8 mouse cellular contexts compared by ENCODE assay signal in genomic region chr8:70309311-70309710, GRCm38 (mm10). TPM values are rescaled to one million over a fixed set of nuclear protein-coding genes. Genes with fewer than 3 reads are reported as not detected.
DNase-seq lines count a peak whose midpoint lies in the region; ATAC-seq and TF ChIP-seq lines count a peak whose summit lies in the region.
"Had no signal": no experiment of that assay in that cellular context is flagged by ENCODE, and none has a peak within 500 bp of the region (broad histone marks: within the 10 kb centered on the region; RNA-seq: fewer than 3 reads in every experiment).

No protein-coding gene starts in this region.

- no peaks in the 10 kb centered on the region for H3K79me3 ChIP-seq in C2C12 (ENCODE audit: low read depth)

- no peak for DNase-seq in layer of hippocampus, adult 2 months (ENCODE audit: low spot score in 2 of 2)
- no peak for DNase-seq in layer of hippocampus, postnatal 14 days (ENCODE audit: low spot score in 2 of 2)
- peak; percentile 71 for DNase-seq in ES-CJ7 (ENCODE audit: low read depth, low spot score)
- DNase-seq in thymus, postnatal 25 days, result no peak
- no peak for DNase-seq in forebrain, embryonic 10.5 days (ENCODE audit: extremely low spot score, low spot score)

- peak; percentile 81 for TF ChIP-seq CTCF in layer of hippocampus, adult 2 months (conservative IDR thresholded peaks at IDR 0.05)
- peak; percentile 60 for TF ChIP-seq CTCF in C2C12 (IDR thresholded peaks at IDR 0.05; ENCODE audit: control insufficient read depth, insufficient read depth, insufficient read length)

- no peaks in the 10 kb centered on the region for H3K27me3 ChIP-seq in C2C12 (ENCODE audit: control insufficient read depth, insufficient read depth, insufficient read length)
- peaks cover 8% of the 10 kb centered on the region; the same call in 1 of the 2 replicates for H3K27me3 ChIP-seq in forebrain, embryonic 10.5 days (ENCODE audit: poor library complexity, severe bottlenecking)

- no peaks in the 10 kb centered on the region for H3K4me1 ChIP-seq in forebrain, embryonic 10.5 days

- peak; percentile 66 for ATAC-seq in granulocyte monocyte progenitor cell, adult 5-6 weeks (replicated peaks; ENCODE audit: poor library complexity, severe bottlenecking)

- peaks cover 28% of the 10 kb centered on the region for H3K36me3 ChIP-seq in C2C12 (ENCODE audit: control insufficient read depth, insufficient read depth)
- peaks cover 94% of the 10 kb centered on the region for H3K36me3 ChIP-seq in forebrain, embryonic 10.5 days (replicated peaks)

- no peaks in the 10 kb centered on the region for H3K9me3 ChIP-seq in forebrain, embryonic 10.5 days

- 38% methylated on average over 2 of the region's 2 CpGs for WGBS in forebrain, embryonic 10.5 days

- no peak overlapping the region for H3K27ac ChIP-seq in layer of hippocampus, adult 2 months
- no peak overlapping the region for H3K27ac ChIP-seq in forebrain, embryonic 10.5 days

- no peak overlapping the region for H3K4me3 ChIP-seq in layer of hippocampus, adult 2 months
- no peak overlapping the region for H3K4me3 ChIP-seq in C2C12 (ENCODE audit: insufficient read depth, poor library complexity, severe bottlenecking)
- H3K4me3 ChIP-seq in forebrain, embryonic 10.5 days, result no peak overlapping the region

- H3K79me2 ChIP-seq in C2C12 (ENCODE audit: control insufficient read depth, insufficient read depth), result peaks cover 11% of the 10 kb centered on the region

- no peak overlapping the region for H3ac ChIP-seq in C2C12 (ENCODE audit: control insufficient read depth, insufficient read length, low read depth)

TF ChIP-seq in C2C12, 6 proteins besides CTCF, POLR2A, EP300 and RAD21:
- TF ChIP-seq MYOD1 (IDR thresholded peaks at IDR 0.05; ENCODE audit: control insufficient read depth, insufficient read length, low read depth), result no peak
- no peak for TF ChIP-seq FOSL1 (IDR thresholded peaks at IDR 0.05; ENCODE audit: insufficient read depth, low read length, poor library complexity, severe bottlenecking)
- no peak for TF ChIP-seq MYOG (IDR thresholded peaks at IDR 0.05; ENCODE audit: control insufficient read depth, extremely low read depth, insufficient read length)
- TF ChIP-seq CEBPB (IDR thresholded peaks at IDR 0.05; ENCODE audit: low read depth), result no peak
- TF ChIP-seq MAX (IDR thresholded peaks at IDR 0.05), result no peak
- no peak for TF ChIP-seq USF1 (IDR thresholded peaks at IDR 0.05; ENCODE audit: low read depth)

RNA-seq across cellular contexts. Expression of gene Cers1, which starts 6.3 kb away (rescaled TPM):
- 100 to 1,000 TPM; 110 to 113 TPM for total RNA-seq in layer of hippocampus, adult 2 months (2021)
- total RNA-seq in layer of hippocampus, postnatal 14 days (2021), result 100 to 1,000 TPM; 107 to 119 TPM
- 0.23 TPM for polyA plus RNA-seq in C2C12 (2012; fragmentation: generic; extraction: Trizol)
- not detected in 2 replicates for total RNA-seq in granulocyte monocyte progenitor cell, adult 5-6 weeks (2014; fragmentation: Nextera tagmentation)
- total RNA-seq in granulocyte monocyte progenitor cell, adult 5-6 weeks (2017), result not detected in 2 replicates
- polyA plus RNA-seq in forebrain, embryonic 10.5 days (2016; fragmentation: Nextera tagmentation; extraction: Ambion mirVana), result 4.1 and 4.5 TPM in 2 replicates
- total RNA-seq: hematopoietic stem cell, adult 5-6 weeks had no signal

RNA-seq across cellular contexts. Expression of gene Cope, which starts 7.0 kb away (rescaled TPM):
- total RNA-seq in layer of hippocampus, adult 2 months (2021), result 100 to 1,000 TPM; 139 to 157 TPM
- 100 to 1,000 TPM; 134 to 148 TPM for total RNA-seq in layer of hippocampus, postnatal 14 days (2021)
- 158 TPM for polyA plus RNA-seq in C2C12 (2012; fragmentation: generic; extraction: Trizol)
- 209 and 240 TPM in 2 replicates for total RNA-seq in granulocyte monocyte progenitor cell, adult 5-6 weeks (2014; fragmentation: Nextera tagmentation)
- total RNA-seq in granulocyte monocyte progenitor cell, adult 5-6 weeks (2017), result 132 and 155 TPM in 2 replicates
- 286 and 300 TPM in 2 replicates for polyA plus RNA-seq in forebrain, embryonic 10.5 days (2016; fragmentation: Nextera tagmentation; extraction: Ambion mirVana)

RNA-seq across cellular contexts. Expression of gene Ddx49, which starts 7.0 kb away (rescaled TPM):
- total RNA-seq in layer of hippocampus, adult 2 months (2021), result 10 to 100 TPM; 45.5 to 52.1 TPM
- 10 to 100 TPM; 41.4 to 53.6 TPM for total RNA-seq in layer of hippocampus, postnatal 14 days (2021)
- 136 TPM for polyA plus RNA-seq in C2C12 (2012; fragmentation: generic; extraction: Trizol)
- 45.9 and 66.8 TPM in 2 replicates for total RNA-seq in granulocyte monocyte progenitor cell, adult 5-6 weeks (2014; fragmentation: Nextera tagmentation)
- 139 and 177 TPM in 2 replicates for total RNA-seq in granulocyte monocyte progenitor cell, adult 5-6 weeks (2017)
- polyA plus RNA-seq in forebrain, embryonic 10.5 days (2016; fragmentation: Nextera tagmentation; extraction: Ambion mirVana), result 54.9 and 57.2 TPM in 2 replicates

RNA-seq across cellular contexts. Expression of gene Gdf1, which starts 20.3 kb away (rescaled TPM):
- 10 to 100 TPM; 12.1 to 14.4 TPM for total RNA-seq in layer of hippocampus, adult 2 months (2021)
- total RNA-seq in layer of hippocampus, postnatal 14 days (2021), result 10 to 100 TPM; 11.2 to 22.7 TPM
- 0.16 TPM for polyA plus RNA-seq in C2C12 (2012; fragmentation: generic; extraction: Trizol)
- not detected in 2 replicates for total RNA-seq in granulocyte monocyte progenitor cell, adult 5-6 weeks (2014; fragmentation: Nextera tagmentation)
- total RNA-seq in granulocyte monocyte progenitor cell, adult 5-6 weeks (2017), result not detected in 2 replicates
- polyA plus RNA-seq in forebrain, embryonic 10.5 days (2016; fragmentation: Nextera tagmentation; extraction: Ambion mirVana), result 3.7 and 4.6 TPM in 2 replicates
- total RNA-seq: hematopoietic stem cell, adult 5-6 weeks had no signal

RNA-seq across cellular contexts. Expression of gene Homer3, which starts 26.7 kb away (rescaled TPM):
- 10 to 100 TPM; 87.7 to 90.5 TPM for total RNA-seq in layer of hippocampus, adult 2 months (2021)
- 10 to 100 TPM; 75.5 to 84.3 TPM for total RNA-seq in layer of hippocampus, postnatal 14 days (2021)
- polyA plus RNA-seq in C2C12 (2012; fragmentation: generic; extraction: Trizol), result 66.5 TPM
- total RNA-seq in granulocyte monocyte progenitor cell, adult 5-6 weeks (2014; fragmentation: Nextera tagmentation), result 5.4 and 12.3 TPM in 2 replicates
- total RNA-seq in granulocyte monocyte progenitor cell, adult 5-6 weeks (2017), result 6.5 and 12.3 TPM in 2 replicates
- 115 and 120 TPM in 2 replicates for polyA plus RNA-seq in forebrain, embryonic 10.5 days (2016; fragmentation: Nextera tagmentation; extraction: Ambion mirVana)

Comparison
In these comparisons a context has a peak if more than half of its experiments do, and no peak if none do; other contexts are left out.
1. RNA of gene Cers1, which starts 6.3 kb away (total RNA-seq): 107 to 119 TPM in layer of hippocampus, postnatal 14 days and 110 to 113 TPM in layer of hippocampus, adult 2 months; not detected in granulocyte monocyte progenitor cell, adult 5-6 weeks; every median in the first group is over 100 times any median in the second.